Mouse (Mus musculus) lung, postnatal 0 days (tissue): Measurements from ENCODE around the gene Tnrc18. TPM values are rescaled to one million over a fixed set of nuclear protein-coding genes. Genes with fewer than 3 reads are reported as not detected.

Experiments
- ATAC-seq: fragments of 200-750 bp; cut with Nextera tagmentation; 2 replicates; pipeline ENCODE4 v1.8.0; 2017; ENCODE audit warnings: moderate library complexity
- DNase-seq: peaks from one replicate; pipeline ENCODE4 v3.0.0-alpha.2; 2016; ENCODE audit warnings: low spot score
- H3K27ac ChIP-seq: fragments of 300-500 bp; sonication (generic); 2 replicates; pipeline ENCODE4 v1.5.1; 2014; ENCODE audit warnings: antibody characterized with exemption, mild to moderate bottlenecking, low read length, mixed read lengths
- H3K27me3 ChIP-seq: fragments of 300-500 bp; sonication (generic); replicated peaks from 2 replicates; pipeline ENCODE4 v1.6.1; 2014; ENCODE audit warnings: low read length, mixed read lengths; ENCODE audit not compliant: insufficient read depth
- H3K36me3 ChIP-seq: fragments of 300-500 bp; sonication (generic); 2 replicates; pipeline ENCODE4 v1.6.1; 2014; ENCODE audit warnings: low read length, mixed read lengths; ENCODE audit not compliant: insufficient read depth
- H3K4me1 ChIP-seq: fragments of 300-500 bp; sonication (generic); 2 replicates; pipeline ENCODE4 v1.6.1; 2014; ENCODE audit warnings: antibody characterized with exemption, low read depth, low read length, mixed read lengths; ENCODE audit not compliant: insufficient read depth
- H3K4me2 ChIP-seq: fragments of 300-500 bp; sonication (generic); replicated peaks from 2 replicates; pipeline ENCODE4 v1.6.1; 2014; ENCODE audit warnings: low read depth, mild to moderate bottlenecking, low read length, moderate library complexity, mixed read lengths
- H3K4me3 ChIP-seq: fragments of 300-500 bp; sonication (generic); 2 replicates; pipeline ENCODE4 v1.5.1; 2014; ENCODE audit warnings: low read depth, low read length
- H3K9ac ChIP-seq: fragments of 300-500 bp; sonication (generic); replicated peaks from 2 replicates; pipeline ENCODE4 v1.6.1; 2014; ENCODE audit warnings: low read depth, mild to moderate bottlenecking
- H3K9me3 ChIP-seq: fragments of 300-500 bp; sonication (generic); 2 replicates; pipeline ENCODE4 v1.6.1; 2016; ENCODE audit warnings: low read length, mixed read lengths
- CTCF ChIP-seq: IDR thresholded peaks from 2 replicates; pipeline ENCODE4 v1.5.1; 2016; ENCODE audit warnings: antibody characterized with exemption, mild to moderate bottlenecking
- EP300 ChIP-seq: IDR thresholded peaks from 2 replicates; pipeline ENCODE4 v1.6.1; 2016; ENCODE audit warnings: antibody characterized with exemption, mild to moderate bottlenecking, control low read depth
- WGBS: fragments of 180-500 bp; shearing (Covaris S2); extraction: QIAGEN DNeasy Blood & Tissue Kit; methylation state at CpG from one replicate; pipeline ENCODE4 v1.1.7; 2014; 5-methylcytosine and 5-hydroxymethylcytosine counted together
- polyA plus RNA-seq: library from polyadenylated mRNA; unstranded; fragments of >200 nt; fragmentation: Nextera tagmentation; extraction: Ambion mirVana; gene quantifications from 2 replicates; pipeline ENCODE4 v1.2.1, GENCODE M21; 2015

Gene Tnrc18
- polyA plus RNA-seq, 1 experiment from 2014 or later: 16.6 TPM

DNA sequence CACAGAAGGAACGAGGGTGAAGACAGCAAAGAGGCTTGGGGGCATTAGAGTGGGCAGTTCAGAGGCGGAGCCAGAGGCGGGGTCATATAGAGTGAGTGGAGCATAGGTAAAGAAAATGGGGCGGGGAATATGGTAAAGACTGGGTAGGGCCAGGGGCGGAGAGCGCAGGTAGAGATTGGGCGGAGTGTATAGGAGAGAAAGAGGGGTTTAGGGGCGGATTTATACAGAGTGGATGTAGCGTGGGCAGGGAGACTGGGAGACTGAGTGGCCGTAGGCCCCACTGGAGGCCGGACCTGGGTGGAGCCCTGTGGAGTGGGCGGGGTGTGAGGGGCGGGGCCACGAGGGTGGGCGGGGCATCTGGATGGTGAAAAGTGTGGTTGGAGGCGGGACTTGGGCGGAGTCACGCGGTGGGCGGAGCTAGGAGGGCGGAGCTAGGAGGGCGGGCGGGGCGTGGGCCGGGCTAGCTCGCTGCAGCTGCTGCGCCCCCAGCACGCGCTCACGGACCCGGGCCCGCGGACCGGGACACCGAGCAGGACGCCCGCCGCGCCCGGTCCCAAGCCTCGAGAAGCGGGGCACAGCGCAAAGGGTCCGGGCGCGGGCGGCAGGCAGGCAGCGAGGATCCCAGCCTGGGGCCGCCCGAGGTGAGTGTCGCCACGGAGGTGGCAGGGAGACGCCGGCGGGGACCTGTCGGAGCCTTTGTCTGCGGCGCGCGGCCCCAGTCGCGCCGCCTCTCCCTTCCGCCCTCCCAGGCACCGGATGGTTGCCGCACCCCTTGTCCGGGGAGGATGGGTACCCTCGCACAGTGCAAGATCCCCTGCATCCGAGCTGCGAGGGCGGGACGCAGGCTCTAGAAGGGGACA is 115.6 kb downstream of the Tnrc18 start:
- 3% methylated on average over 30 of the region's 72 CpGs for WGBS
- no peak for TF ChIP-seq CTCF
- no peak for TF ChIP-seq EP300
- H3K4me1 ChIP-seq: no peaks in the 10 kb centered on the region
- no peaks in the 10 kb centered on the region for H3K9me3 ChIP-seq
- ATAC-seq: peak; percentile 85
- H3K9ac ChIP-seq: no peak overlapping the region
- no peak overlapping the region for H3K27ac ChIP-seq
- peak overlapping the region; percentile 92 for H3K4me2 ChIP-seq
- peak; percentile 62 for DNase-seq
- no peaks in the 10 kb centered on the region for H3K36me3 ChIP-seq
- H3K4me3 ChIP-seq: peak overlapping the region; percentile 44
- no peaks in the 10 kb centered on the region; the same call in 1 of the 2 replicates for H3K27me3 ChIP-seq

- Histone ChIP-seq H3K9me3 (no peaks in the 10 kb centered on the region), H3K4me3 (no peak overlapping the region)
- DNase-seq: peak; percentile 64
These were observed 116.4 kb downstream of the Tnrc18 start for GRCm38 (mm10) chr5:142700842-142701589.

GRCm38 (mm10) chr5:142697742-142698141 is 119.7 kb downstream of the Tnrc18 start:
- TF ChIP-seq CTCF (no peak), EP300 (no peak)
- Histone ChIP-seq H3K9ac (no peak overlapping the region), H3K27me3 (no peaks in the 10 kb centered on the region; the same call in 1 of the 2 replicates), H3K36me3 (no peaks in the 10 kb centered on the region), H3K4me2 (no peak overlapping the region), H3K4me3 (no peak overlapping the region), H3K27ac (no peak overlapping the region), H3K9me3 (no peaks in the 10 kb centered on the region), H3K4me1 (no peaks in the 10 kb centered on the region)
- ATAC-seq (no peak), DNase-seq (no peak)
- WGBS: 46% methylated on average over 2 of the region's 2 CpGs

More at GRCm38 (mm10) chr5:142700842-142701589, 116.4 kb downstream of the Tnrc18 start:
- Histone ChIP-seq H3K27me3 (no peaks in the 10 kb centered on the region; the same call in 1 of the 2 replicates), H3K9ac (no peak overlapping the region), H3K36me3 (no peaks in the 10 kb centered on the region), H3K4me1 (no peaks in the 10 kb centered on the region), H3K27ac (no peak overlapping the region), H3K4me2 (peak overlapping the region; percentile 92)
- ATAC-seq: peak; percentile 62
- WGBS: 8% methylated on average over 15 of the region's 15 CpGs
- TF ChIP-seq EP300: no peak
- no peak for TF ChIP-seq CTCF

DNA sequence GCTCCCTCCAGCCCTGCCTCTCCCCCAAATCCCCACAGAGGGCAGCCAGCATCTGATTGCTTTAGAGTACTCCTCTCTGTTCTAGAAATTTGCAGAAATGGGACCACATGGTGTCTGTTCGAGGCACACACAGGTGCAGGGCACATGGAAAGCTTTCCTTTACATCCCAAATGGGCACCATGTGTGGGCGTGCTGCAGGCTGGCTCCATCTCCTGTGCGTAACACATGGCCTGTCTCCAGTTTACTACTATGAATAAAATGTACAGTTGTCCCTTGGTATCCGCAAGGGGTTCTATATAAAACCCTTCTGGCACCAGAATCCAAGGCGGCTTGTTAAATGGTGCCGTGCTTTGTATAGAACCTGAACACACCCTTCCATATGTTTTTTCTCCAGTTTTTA is 120.6 kb downstream of the Tnrc18 start:
- Histone ChIP-seq H3K27ac (no peak overlapping the region), H3K27me3 (no peaks in the 10 kb centered on the region; the same call in 1 of the 2 replicates), H3K4me1 (no peaks in the 10 kb centered on the region), H3K9ac (no peak overlapping the region), H3K9me3 (no peaks in the 10 kb centered on the region), H3K36me3 (no peaks in the 10 kb centered on the region), H3K4me2 (no peak overlapping the region), H3K4me3 (no peak overlapping the region)
- DNase-seq (no peak), ATAC-seq (no peak)
- 87% methylated on average over 6 of the region's 6 CpGs for WGBS
- TF ChIP-seq EP300 (no peak), CTCF (no peak)

DNA sequence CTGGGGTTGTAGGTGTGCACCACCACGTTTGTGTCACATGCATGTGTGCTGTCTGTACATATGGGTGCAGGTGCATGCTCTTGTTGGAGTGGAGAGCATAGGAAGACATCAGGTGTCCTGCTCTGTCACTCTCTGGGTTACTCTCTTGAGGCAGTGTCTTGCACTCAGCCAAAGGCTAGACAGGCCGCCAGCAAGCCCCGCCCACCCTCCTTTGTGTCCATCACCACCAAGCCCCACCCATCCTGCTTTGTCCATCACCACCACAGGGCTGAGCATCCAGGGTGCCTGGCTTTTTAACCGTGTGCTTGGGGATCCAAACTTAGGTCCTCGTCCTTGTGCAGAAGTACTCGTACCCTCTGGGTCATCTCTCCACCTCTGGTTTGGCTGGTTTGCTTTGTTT is 121.2 kb downstream of the Tnrc18 start:
- ATAC-seq (no peak), DNase-seq (no peak)
- Histone ChIP-seq H3K4me3 (no peak overlapping the region), H3K9me3 (no peaks in the 10 kb centered on the region), H3K9ac (no peak overlapping the region), H3K4me2 (no peak overlapping the region), H3K27me3 (no peaks in the 10 kb centered on the region; the same call in 1 of the 2 replicates), H3K36me3 (no peaks in the 10 kb centered on the region), H3K27ac (no peak overlapping the region), H3K4me1 (no peaks in the 10 kb centered on the region)
- TF ChIP-seq CTCF: no peak
- TF ChIP-seq EP300: no peak
- WGBS: 29% methylated on average over 6 of the region's 6 CpGs

DNA sequence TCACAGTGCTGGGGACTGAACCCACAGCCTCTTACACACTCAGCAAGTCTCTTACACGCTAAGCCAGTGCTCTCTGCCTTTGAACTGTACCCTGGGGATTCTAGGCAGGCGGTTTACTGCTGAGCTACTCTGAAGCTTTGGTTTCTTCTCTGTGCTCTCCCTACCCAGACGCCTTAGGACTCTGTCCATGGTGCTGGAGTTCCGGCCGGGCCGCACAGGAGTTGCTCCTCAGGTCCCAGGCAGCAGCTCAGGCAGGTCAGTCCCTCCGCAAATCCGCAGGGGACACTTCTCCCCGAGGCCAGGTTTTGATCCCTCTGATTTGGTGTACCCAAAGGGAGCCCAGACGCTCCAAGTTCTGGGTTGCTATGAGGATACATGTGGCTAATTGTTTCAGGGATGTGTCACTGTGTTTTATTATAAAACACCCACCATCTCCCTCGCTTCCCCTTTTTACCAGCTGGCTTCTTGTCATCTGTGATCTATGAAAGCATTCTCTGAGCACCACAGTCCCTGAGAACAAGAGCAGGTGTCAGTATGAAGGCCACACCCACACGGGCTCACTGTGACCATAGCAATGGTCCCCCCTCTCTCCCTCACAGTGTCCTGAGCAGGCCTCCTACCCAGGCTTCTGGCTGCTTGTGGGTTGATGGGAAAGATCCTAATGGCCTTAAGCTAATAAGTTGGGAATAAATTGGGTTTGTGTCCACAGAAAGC is 122.7 kb downstream of the Tnrc18 start:
- Histone ChIP-seq H3K9ac (no peak overlapping the region), H3K27ac (no peak overlapping the region), H3K4me2 (no peak overlapping the region), H3K9me3 (no peaks in the 10 kb centered on the region), H3K36me3 (no peaks in the 10 kb centered on the region), H3K4me3 (no peak overlapping the region), H3K27me3 (no peaks in the 10 kb centered on the region), H3K4me1 (no peaks in the 10 kb centered on the region)
- peak; percentile 42 for DNase-seq
- TF ChIP-seq CTCF (no peak), EP300 (no peak)
- WGBS: 11% methylated on average over 12 of the region's 12 CpGs
- ATAC-seq: no peak
